Mouse (Mus musculus): Measurements from ENCODE around the gene Diras2. TPM values are rescaled to one million over a fixed set of nuclear protein-coding genes. Genes with fewer than 3 reads are reported as not detected.
A peak's percentile ranks its signal among the peaks of the same experiment; 100 is the strongest.

Gene Diras2
- polyA plus RNA-seq, 1 experiment = 4.3 TPM

DNA sequence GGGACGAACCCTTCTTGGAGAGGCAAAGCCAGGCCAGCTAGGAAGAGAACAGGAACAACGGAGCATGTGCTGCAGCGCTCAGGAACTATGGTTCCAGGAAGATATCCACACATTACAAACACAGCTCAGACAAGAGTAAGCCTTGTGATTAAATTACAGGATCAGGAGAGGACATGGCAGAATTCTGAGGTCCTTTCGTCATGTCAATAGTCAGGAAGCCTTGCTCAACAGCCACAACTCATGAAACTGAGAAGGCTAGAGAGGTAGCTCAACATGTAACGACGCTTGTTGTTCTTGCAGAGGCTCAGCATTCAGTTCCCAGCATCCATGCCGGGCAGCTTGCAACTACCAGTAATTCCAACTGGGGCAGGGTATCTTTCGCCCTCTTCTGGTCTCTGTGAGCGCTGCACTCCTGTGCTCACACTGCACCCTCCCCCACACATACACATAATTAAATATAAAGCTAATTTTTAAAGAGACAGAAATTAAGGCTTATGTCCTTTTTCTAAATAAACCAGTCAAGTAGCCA lies 7.6 kb upstream of the Diras2 start:
- TF ChIP-seq POLR2A (IDR thresholded peaks at IDR 0.05; ENCODE audit: borderline replicate concordance, extremely low read depth, low read depth, low read length) (no peak), CTCF (IDR thresholded peaks at IDR 0.05; ENCODE audit: insufficient read depth, low read length) (no peak)
- no peak for DNase-seq
- 81% methylated on average over 9 of the region's 9 CpGs for WGBS

DNA sequence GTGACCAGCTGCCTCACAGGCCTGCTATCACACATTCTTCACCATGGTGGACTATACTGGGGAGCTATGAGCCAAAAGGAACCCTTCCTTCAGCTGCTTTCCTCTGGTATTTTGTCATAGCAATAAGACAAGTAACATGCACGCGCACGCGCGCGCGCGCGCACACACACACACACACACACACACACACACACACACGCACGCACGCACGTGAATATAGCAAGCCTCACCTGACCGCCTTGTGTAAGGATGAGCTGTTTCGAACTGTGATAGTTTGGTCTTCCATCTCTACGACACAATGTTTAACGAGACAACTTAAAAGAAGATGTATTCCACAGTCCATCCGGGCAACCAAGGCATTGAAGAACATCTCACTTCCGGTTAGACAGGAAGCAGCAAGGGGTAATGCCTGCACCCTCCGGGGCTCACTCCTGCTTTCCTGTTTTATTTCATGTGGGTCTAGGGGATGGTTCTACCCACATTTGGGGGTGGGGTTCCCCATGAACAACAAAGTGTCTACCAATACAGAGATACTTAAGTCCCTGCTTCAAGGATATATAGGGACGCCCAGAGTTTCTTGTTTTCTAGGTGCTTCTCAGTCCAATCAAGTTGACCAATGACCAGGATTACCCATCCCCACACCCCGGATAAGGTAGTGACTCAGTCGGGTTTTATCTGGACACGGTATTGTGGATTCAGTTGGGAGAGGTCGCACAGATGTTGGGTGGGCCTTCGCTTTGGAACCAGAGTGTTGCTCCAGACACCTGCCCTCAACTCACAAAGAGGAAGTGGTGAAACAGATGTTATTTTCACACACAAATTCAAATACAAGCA lies 6.9 kb upstream of the Diras2 start:
- H3K4me1 ChIP-seq (ENCODE audit: control insufficient read depth, insufficient read depth, low read length) = no peaks in the 10 kb centered on the region; the same call in 1 of the 2 replicates
- no peak overlapping the region for H3K4me3 ChIP-seq (replicated peaks; ENCODE audit: extremely low read depth, low read depth, low read length)
- TF ChIP-seq CTCF (IDR thresholded peaks at IDR 0.05; ENCODE audit: insufficient read depth, low read length) (no peak), POLR2A (IDR thresholded peaks at IDR 0.05; ENCODE audit: borderline replicate concordance, extremely low read depth, low read depth, low read length) (no peak)
- 88% methylated on average over 26 of the region's 26 CpGs for WGBS
- DNase-seq = no peak

More for the DNA sequence above, 7.6 kb upstream of the Diras2 start:
- Histone ChIP-seq H3K4me1 (ENCODE audit: control insufficient read depth, insufficient read depth, low read length) (no peaks in the 10 kb centered on the region; the same call in 1 of the 2 replicates), H3K4me3 (replicated peaks; ENCODE audit: extremely low read depth, low read depth, low read length) (no peak overlapping the region)

DNA sequence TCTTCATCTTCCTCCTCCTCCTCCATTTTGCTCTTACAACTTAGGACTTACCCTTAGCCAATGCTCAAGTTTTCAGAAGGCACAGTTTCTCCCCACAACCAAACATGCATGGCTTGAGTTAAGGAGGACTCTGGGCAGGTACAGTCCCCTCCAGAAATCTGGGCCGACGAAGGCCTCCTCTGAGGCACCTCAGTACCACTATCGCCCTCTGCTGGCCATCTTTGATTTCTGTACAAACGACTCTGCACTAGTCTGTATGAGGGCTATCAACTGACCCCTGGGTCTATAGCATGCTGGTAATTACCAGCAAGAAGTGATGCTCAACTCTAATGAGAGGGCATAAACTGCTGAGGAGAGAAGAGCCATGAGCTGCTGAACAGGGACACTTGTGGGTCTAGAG lies 4.5 kb upstream of the Diras2 start:
- peak; percentile 47 for DNase-seq
- H3K4me3 ChIP-seq (replicated peaks; ENCODE audit: extremely low read depth, low read depth, low read length) = no peak overlapping the region
- 5% methylated on average over 4 of the region's 4 CpGs for WGBS
- H3K4me1 ChIP-seq (ENCODE audit: control insufficient read depth, insufficient read depth, low read length) = peaks cover under 1% of the 10 kb centered on the region; the same call in 1 of the 2 replicates
- TF ChIP-seq POLR2A (IDR thresholded peaks at IDR 0.05; ENCODE audit: borderline replicate concordance, extremely low read depth, low read depth, low read length) (no peak), CTCF (IDR thresholded peaks at IDR 0.05; ENCODE audit: insufficient read depth, low read length) (peak; percentile 71)

DNA sequence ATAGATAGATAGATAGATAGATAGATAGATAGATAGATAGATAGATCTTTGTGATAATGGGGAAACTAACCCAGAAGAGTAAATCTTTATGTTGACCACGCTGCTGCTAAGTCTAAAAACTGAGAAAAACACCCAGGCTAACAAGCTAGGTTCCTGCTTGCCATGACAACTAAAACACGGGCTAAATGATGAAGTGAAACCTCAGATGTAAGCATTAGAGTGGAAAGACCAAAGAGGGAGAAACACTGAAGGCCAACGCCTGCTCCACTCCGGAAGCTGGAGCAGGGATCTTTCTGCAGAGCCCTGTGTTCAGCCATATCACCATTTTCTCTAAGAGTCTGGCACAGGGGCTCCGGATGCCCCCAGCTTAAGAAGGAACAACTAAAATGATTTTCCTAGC lies 2.6 kb upstream of the Diras2 start:
- no peak for TF ChIP-seq CTCF (IDR thresholded peaks at IDR 0.05; ENCODE audit: insufficient read depth, low read length)
- TF ChIP-seq POLR2A (IDR thresholded peaks at IDR 0.05; ENCODE audit: borderline replicate concordance, extremely low read depth, low read depth, low read length) = no peak

DNA sequence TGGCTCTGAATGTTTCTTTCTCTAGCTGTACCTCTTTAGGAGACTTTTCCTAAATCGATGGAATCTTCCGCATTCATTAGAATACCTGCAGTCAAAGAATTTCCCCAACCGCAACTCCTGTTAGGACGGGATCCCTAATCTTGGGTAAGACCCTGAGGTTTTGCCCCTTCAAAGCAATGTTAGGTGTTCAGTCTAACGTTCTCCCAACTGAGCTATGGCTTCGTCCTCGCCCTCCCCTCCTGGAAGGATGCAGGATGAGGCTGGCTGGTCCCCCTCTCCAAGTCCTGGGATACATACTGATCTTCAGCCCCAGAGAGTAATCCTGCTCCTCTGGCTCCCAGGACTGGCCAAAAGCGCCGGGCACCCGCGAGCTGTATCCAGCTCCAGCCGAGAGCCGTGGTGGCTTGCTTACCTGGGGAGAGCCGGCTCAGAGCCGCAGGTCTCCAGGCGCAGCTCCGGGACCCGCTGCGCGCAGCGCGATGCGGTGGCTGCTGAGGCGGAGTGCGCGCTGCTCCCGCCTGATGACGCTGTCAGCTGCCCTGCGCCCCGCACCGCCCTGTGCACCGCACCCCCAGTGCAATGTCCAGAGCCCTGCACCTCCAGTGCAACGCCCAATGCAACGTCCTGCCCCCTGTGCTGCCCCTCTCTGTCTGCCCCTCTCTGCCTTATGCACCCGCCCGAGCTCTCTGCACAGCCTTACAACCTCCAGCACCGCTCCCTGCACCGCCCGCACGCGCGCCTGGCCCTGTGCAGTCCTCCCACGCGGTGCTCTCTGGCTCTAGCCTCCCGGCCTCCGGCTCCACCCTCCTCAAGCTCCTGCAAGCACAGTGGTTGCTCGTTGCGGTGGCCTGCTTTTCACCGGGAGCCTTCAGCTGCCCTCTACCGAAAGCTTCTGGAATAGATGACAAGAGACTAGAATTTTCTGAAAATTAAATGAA lies 802 bp downstream of the Diras2 start:
- no peak for TF ChIP-seq POLR2A (IDR thresholded peaks at IDR 0.05; ENCODE audit: borderline replicate concordance, extremely low read depth, low read depth, low read length)
- peak; percentile 28; the same call in 1 of the 2 replicates for TF ChIP-seq CTCF (IDR thresholded peaks at IDR 0.05; ENCODE audit: insufficient read depth, low read length)
- peak; percentile 33 for DNase-seq
- Histone ChIP-seq H3K4me3 (replicated peaks; ENCODE audit: extremely low read depth, low read depth, low read length) (peak overlapping the region; percentile 62), H3K4me1 (ENCODE audit: control insufficient read depth, insufficient read depth, low read length) (peaks cover 2% of the 10 kb centered on the region; the same call in 1 of the 2 replicates)
- 3% methylated on average over 50 of the region's 50 CpGs for WGBS

More for the DNA sequence above, 2.6 kb upstream of the Diras2 start:
- no peak overlapping the region for H3K4me3 ChIP-seq (replicated peaks; ENCODE audit: extremely low read depth, low read depth, low read length)
- 61% methylated on average over 5 of the region's 5 CpGs for WGBS
- H3K4me1 ChIP-seq (ENCODE audit: control insufficient read depth, insufficient read depth, low read length) = peaks cover 2% of the 10 kb centered on the region; the same call in 1 of the 2 replicates
- DNase-seq = no peak

DNA sequence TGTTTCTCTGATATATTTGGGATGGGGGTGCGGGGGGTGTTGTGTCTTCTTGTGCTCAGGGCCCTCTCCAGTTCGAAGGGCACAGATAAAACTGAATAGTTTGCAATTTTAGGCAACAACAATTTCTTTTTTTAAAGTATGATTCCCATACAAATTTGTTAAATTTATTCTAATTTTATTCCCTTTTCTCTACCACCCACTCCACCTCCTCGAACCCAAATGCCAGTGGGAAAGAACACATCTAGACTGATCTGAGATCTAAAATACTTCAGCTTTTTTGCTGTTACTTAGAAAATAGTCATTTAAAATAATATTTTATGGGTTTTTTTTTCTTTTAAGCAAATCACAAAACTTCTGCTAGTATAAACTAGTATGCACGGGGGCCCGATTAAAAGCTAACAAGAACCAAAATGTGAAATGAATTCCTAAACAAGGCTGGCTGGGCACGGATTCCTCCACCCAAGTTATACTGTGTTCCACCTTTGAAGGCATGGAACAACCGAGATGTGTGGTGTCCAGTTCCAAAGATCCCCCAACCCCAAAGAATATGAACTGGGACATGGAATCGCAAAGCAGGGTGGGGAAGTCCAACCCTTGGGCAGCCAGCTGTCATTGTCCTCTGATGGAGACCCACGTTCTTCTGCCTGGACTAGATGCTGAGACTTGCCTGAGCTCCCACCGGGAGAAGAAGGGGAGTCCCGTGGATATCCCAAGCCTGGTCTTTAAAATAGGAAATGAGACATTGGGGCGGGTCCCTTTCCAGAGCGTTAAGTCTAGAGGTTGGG lies 1.7 kb downstream of the Diras2 start:
- no peak for DNase-seq
- Histone ChIP-seq H3K4me3 (replicated peaks; ENCODE audit: extremely low read depth, low read depth, low read length) (no peak overlapping the region), H3K4me1 (ENCODE audit: control insufficient read depth, insufficient read depth, low read length) (peaks cover 2% of the 10 kb centered on the region; the same call in 1 of the 2 replicates)
- TF ChIP-seq POLR2A (IDR thresholded peaks at IDR 0.05; ENCODE audit: borderline replicate concordance, extremely low read depth, low read depth, low read length) = no peak
- no peak for TF ChIP-seq CTCF (IDR thresholded peaks at IDR 0.05; ENCODE audit: insufficient read depth, low read length)
- 58% methylated on average over 13 of the region's 13 CpGs for WGBS

DNA sequence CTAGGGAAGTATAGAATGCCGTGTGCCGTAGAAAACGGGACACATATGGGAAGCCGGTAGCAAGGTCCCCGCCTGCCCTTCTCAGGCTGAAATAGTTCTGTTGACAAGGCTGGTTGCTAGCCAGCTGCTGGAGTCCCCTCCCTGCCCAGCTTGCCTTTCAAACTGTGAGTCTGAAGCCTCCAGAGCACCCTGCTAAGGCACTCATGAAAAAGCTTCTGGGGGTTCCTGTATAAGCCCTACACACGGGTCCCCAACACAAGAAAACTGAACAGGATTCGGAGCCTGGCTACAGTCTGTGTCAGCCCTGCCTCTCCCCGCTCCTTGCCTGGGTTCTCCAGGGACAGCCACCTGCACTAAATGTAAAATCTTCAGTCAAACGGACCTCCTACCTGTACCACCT lies 2.3 kb downstream of the Diras2 start:
- no peak for TF ChIP-seq CTCF (IDR thresholded peaks at IDR 0.05; ENCODE audit: insufficient read depth, low read length)
- no peak for TF ChIP-seq POLR2A (IDR thresholded peaks at IDR 0.05; ENCODE audit: borderline replicate concordance, extremely low read depth, low read depth, low read length)
- H3K4me1 ChIP-seq (ENCODE audit: control insufficient read depth, insufficient read depth, low read length) = peaks cover 2% of the 10 kb centered on the region; the same call in 1 of the 2 replicates
- WGBS = 65% methylated on average over 9 of the region's 9 CpGs
- H3K4me3 ChIP-seq (replicated peaks; ENCODE audit: extremely low read depth, low read depth, low read length) = no peak overlapping the region
- DNase-seq = no peak

DNA sequence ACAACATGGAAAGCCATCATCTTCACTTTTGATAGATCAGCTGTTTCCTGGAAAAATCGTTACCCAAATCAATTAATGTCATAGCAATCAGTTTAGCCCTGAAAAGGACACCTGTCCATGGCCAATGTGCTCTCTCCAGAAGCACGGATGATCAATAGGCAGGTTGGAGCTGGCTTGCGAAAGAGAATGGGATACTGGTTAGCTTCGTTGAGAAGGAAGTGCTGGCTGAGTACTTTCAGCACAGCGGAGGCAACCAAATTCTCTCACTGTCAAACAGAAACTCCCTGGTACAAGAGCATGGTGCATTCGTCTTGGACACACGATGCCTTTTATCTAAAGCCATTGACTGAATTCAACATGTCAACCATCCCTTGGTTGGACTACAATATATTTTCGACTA lies 2.8 kb downstream of the Diras2 start:
- TF ChIP-seq CTCF (IDR thresholded peaks at IDR 0.05; ENCODE audit: insufficient read depth, low read length) = no peak
- no peak for TF ChIP-seq POLR2A (IDR thresholded peaks at IDR 0.05; ENCODE audit: borderline replicate concordance, extremely low read depth, low read depth, low read length)
- H3K4me3 ChIP-seq (replicated peaks; ENCODE audit: extremely low read depth, low read depth, low read length) = no peak overlapping the region
- no peak for DNase-seq
- H3K4me1 ChIP-seq (ENCODE audit: control insufficient read depth, insufficient read depth, low read length) = peaks cover 2% of the 10 kb centered on the region; the same call in 1 of the 2 replicates
- WGBS = 68% methylated on average over 8 of the region's 8 CpGs

Data from lung, adult 2 months (tissue).